Mouse (Mus musculus): Measurements from ENCODE around the gene Pdzd8.
A peak's percentile ranks its signal among the peaks of the same experiment; 100 is the strongest.

Gene Pdzd8

DNA sequence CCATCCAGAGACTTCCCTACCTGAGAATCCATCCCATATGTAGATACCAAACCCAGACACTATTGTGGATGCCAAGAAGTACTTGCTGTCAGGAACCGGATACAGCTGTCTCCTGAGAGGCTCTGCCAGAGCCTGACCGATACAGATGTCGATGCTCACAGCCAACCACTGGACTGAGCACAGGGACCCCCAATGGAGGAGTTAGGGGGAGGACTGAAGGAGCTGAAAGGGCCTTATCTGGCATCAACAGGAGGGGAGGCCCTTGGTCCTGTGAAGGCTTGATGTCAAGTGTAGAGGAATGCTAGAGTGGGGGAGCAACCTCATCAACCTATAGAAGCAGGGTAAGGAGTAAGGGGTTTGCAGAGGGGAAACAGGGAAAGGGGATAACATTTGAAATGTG is 7.2 kb upstream of the Pdzd8 start:
- no peak for DNase-seq

DNA sequence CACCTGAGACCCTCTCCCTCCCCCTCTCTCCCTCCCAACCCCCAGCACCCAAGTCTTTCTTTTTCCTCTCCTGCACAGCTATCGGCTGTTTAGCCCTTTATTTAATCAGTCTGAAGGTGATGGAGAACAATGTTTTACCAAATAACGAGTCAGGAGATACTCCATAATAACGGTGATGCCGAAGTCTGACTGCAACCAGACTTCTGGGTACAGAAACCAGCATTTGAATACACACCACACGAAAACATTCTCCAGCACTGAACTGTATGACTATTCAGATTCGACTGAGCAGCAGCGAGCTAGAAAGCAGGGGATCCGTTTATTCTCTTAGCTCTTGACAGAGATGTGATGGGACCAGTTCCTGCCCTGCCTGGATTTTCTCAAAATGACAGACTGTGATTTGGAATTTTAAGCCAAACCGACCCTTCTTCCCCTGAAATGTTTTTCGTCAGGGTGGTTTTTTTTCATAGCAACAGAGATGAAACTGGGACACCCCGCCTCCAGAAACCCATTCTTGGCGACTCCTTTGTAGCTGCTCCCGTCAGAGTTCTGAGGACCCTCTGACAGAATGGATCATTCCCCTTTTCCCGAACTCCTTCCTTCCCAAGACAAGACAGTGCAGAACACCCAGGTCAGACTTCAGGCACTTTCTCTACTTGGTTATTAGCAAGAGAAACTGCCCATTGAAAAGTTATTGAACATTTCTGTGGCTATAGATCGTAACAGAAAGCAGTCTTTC is 5.7 kb upstream of the Pdzd8 start:
- DNase-seq, result no peak

DNA sequence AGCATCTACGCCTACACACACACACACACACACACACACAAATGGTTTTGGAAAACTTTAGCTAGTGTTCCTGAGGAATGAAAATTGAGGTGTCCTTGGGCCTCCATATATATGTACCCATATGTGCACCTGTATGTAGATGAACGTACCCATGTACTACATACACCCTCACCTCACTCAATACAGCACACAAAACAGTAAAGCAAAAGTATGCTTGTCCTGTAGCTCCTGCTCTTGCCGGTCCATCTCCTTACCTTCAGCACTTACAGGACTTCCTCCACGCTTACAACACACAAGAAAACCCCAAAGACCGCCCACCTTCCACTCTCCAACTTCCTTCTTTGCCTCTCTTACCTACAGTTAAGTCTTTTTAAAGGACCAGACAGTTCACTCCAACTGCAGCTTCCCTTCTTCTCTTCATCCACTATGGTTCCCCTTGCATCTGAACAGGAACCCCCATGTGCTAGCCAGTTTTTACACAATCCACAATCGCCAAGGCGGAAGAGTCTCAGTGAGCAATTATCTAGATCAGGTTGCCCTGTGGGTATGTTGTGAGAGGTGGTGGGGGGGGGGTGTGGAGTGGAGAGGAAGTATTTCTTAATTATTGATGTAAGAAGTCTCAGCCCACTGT is 4.8 kb upstream of the Pdzd8 start:
- DNase-seq, result no peak

GRCm38 (mm10) chr19:59349329-59349960 is 3.9 kb upstream of the Pdzd8 start:
- no peak for DNase-seq

- no peak for DNase-seq
Measured at GRCm38 (mm10) chr19:59346325-59346724, 745 bp upstream of the Pdzd8 start.

DNA sequence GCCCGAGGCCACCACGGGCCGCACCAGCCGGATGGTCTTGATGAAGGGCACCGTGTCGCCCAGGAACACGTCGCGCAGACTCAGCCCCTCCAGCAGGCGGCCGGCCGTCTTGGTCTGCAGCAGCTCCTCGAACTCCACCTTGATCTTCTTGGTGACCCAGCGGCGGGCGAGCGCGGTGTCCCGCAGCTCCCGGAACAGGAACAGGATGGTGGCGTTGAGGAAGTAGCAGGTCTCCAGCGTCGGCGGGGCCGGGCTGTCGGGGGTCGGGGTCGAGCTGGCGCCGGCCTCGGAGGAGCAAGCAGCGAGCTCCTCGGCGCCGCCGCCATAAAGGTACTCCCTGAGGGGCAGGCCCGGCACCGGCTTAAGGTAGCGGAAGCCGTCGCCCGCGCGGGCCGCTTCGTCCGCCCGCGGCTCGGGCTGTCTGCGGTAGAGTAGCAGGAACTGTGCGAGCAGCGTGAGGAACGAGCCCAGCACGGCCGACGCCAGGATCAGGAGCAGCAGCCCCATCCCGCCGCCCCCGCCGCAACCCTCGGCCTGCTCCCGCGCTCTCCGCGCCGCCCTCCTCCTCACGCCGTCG is 411 bp downstream of the Pdzd8 start:
- no peak for DNase-seq

DNA sequence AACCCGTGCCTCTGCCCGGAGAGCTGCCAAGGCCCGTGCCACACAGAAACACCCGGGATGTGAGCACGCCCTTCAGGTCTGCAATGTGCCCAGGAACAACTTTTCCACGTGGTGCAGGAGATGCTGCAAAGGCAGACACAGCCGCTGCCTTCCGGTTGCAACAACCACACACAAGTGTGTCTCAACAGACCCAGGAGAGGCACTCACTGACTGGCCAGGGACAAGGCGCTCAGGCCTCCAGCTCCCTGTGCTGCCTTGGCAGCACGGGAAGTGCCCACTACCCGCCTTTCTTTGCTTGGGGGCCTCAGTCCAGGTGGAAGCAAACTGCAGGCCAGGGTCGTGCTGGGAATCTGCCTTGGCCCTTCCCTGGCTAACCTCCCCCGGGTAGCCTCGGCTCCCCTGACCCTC is 1.3 kb downstream of the Pdzd8 start:
- peak; percentile 18 for DNase-seq

- no peak for DNase-seq
Measured at GRCm38 (mm10) chr19:59342964-59343363, 2.6 kb downstream of the Pdzd8 start.

DNA sequence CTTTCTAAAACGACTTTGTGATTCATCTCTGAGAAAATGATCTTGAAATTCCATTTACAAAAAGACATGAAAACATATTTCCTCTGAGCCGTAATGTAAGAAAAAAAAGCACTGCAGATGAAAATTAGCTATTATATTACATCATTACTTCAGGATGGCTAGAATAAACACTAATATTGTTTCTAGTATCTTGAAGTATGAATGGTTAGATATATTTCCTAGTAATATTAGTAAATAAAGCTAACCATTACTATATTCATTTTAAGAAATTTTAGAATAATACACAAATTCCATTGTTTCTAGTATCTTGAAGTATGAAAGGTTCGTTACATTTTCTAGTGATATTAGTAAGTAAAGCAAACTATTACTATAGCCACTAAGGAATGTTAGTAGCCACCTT is 5.7 kb downstream of the Pdzd8 start:
- DNase-seq, result no peak

- DNase-seq, result no peak
Measured at GRCm38 (mm10) chr19:59337872-59338681, 7.5 kb downstream of the Pdzd8 start.

DNA sequence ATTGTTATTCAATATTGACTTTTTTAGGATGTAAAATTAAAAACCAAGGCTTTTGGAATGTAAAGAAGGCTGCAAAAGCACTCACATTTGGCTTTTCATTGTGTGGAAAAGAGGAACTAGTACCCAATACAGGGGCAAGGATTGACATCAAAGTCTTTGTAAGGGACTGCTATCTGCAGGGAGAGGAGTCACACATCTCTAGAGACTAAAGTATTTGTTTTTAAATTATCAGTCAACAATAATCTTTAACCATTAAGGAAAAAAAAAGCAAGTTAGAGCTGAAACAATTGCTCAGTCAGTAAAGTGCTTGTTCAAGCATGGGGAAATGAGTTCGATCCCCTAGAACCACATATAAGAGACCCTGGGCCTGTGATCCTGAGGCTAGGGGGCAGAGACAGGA is 8.9 kb downstream of the Pdzd8 start:
- no peak for DNase-seq

DNA sequence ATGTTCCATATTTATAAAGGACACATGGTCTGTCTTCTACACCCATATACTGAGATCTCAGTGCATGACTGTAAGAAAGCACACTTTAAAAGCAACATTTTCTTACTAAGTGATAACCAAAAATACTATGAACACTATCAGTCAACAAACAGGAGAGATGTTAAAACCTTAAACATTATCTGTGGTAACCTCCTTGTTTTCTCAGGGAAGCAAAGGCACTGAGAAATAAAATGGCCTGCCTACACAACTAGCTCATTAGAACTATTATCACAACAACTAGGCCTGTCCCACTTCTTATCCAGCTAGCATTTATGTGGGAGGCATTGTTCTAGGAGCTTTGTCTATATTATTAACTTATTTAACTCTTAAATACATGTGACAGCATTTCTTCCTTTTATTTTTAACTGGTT is 14.8 kb downstream of the Pdzd8 start:
- no peak for DNase-seq

DNA sequence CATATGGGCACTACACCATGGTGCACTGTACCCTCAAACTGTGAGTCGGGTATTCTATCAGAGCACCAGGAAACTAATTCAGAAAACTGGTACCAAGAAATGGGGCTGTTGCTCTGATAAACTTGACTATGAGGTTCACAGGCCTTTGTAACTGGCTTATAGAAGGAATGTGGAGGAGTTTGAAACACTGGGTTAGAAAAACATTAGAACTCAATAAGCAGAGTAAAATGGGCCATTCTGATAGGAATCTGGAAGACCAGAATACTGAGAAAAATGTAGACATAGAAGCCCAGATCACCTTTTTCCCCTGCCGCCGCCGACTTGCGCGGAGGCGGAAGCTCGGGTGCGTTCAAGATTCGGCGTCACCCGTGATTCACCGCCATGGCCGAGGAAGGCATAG is 23.6 kb downstream of the Pdzd8 start, which contains the start of gene Rps12-ps3:
TSS of gene Rps12-ps3 (plus strand) at position 301 of the 400 bp plus-strand sequence.
- no peak for DNase-seq

- peak; percentile 42 for DNase-seq
Measured at GRCm38 (mm10) chr19:59316571-59316970, 29.0 kb downstream of the Pdzd8 start.

- no peak for DNase-seq
Measured at GRCm38 (mm10) chr19:59315308-59315707, 30.3 kb downstream of the Pdzd8 start.

- DNase-seq, result no peak
Measured at GRCm38 (mm10) chr19:59292183-59292839, 53.3 kb downstream of the Pdzd8 start.

DNA sequence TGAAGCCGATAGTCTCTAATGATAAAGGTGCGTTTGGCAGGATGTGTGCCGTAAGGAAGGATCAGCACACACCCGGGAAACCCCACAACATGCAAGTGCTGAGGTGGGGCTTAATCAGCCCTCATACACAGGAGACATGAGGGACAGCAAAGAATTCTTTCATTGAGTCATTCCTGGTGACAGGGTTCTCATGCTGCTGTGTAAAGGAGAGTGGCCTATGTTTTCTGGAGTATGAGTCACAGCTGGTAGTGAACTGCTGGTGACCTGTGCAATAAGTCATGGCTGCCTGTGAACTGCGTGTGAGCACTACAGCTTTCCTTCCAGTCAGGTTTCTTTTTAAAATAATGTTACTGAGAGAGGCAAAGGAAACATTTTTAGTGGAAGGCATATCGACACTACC is 55.8 kb downstream of the Pdzd8 start:
- no peak for DNase-seq

GRCm38 (mm10) chr19:59289042-59289441 is 56.5 kb downstream of the Pdzd8 start:
- no peak for DNase-seq

DNA sequence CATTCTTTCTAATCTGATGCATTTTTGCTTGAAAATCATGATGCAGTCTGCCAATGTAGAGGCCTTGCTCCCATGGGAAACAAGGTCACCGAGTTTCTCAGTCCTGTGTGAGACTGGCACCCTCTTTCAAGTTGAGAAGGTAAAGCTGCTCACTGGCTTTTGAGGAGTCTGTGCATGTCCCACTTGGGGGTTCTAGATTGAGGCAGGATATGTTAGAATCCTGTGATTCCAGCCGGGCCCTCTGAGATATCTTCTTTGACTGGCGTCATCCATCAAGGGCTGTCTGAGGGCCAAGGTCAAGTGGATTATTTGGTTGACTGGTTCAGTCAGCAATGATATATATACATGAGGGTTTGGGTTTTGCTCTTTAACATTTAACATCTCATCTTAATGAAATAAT is 63.6 kb downstream of the Pdzd8 start:
- DNase-seq, result no peak

DNA sequence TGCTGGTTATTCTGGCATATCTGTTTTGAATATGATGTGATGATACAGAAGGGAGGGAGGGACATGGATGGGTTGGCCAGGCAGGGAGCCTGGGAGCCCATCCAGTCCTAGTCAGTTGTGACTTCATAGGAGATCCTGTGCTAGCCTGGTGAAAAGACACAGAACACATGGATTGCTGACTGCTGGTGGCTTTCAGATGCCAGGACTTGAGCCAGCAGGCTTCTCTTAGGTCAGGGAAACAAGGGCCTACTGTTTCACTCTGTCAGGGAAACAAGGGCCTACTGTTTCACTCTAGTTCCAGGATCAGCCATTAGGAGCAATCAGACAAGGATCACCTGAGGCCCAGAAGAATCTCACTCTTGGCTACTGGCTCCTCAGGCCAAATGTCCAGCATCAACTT is 64.7 kb downstream of the Pdzd8 start:
- DNase-seq, result no peak

DNA sequence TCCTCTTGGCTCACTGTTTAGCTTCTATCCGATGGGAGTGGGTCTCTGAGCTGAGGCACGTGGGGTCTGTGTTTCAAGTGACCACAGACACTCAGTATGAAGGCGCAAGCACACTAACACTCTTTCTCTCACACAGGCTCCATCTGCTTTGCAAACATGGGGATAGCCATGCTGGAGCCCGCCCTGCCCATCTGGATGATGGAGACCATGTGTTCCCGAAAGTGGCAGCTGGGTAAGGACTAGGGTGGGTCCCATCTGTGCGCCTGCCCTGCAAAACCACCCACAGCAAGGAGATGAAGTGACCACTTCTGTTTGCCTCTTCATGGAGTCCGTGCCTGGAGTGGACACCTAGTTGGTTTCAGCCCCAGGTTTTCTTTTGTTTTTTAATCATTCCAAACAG is 69.2 kb downstream of the Pdzd8 start:
- DNase-seq, result no peak

- no peak for DNase-seq
Measured at GRCm38 (mm10) chr19:59273190-59273589, 72.4 kb downstream of the Pdzd8 start.
